Mouse (Mus musculus) retina, postnatal 7 days (tissue): Measurements from ENCODE around the gene Bmper.

Experiments used
- DNase-seq: peaks from one replicate; pipeline ENCODE4 v3.0.0-alpha.2; 2012; ENCODE audit warnings: low read depth, low spot score

Bmper gene

GRCm38 (mm10) chr9:23364047-23364446, 141.2 kb downstream of the Bmper start:
- DNase-seq, result no peak

- DNase-seq, result no peak
Measured at GRCm38 (mm10) chr9:23368124-23368523, 145.2 kb downstream of the Bmper start.

- no peak for DNase-seq
Measured at GRCm38 (mm10) chr9:23374789-23375460, 152.0 kb downstream of the Bmper start.

- no peak for DNase-seq
Measured at GRCm38 (mm10) chr9:23377831-23378730, 155.2 kb downstream of the Bmper start.

GRCm38 (mm10) chr9:23378731-23379170, 155.9 kb downstream of the Bmper start:
- DNase-seq, result no peak

- DNase-seq, result no peak
Measured at GRCm38 (mm10) chr9:23380171-23380835, 157.4 kb downstream of the Bmper start.

- DNase-seq, result no peak
Measured at GRCm38 (mm10) chr9:23383291-23383690, 160.4 kb downstream of the Bmper start.

GRCm38 (mm10) chr9:23383837-23384236, 161.0 kb downstream of the Bmper start:
- DNase-seq, result no peak

GRCm38 (mm10) chr9:23384880-23385279, 162.0 kb downstream of the Bmper start:
- no peak for DNase-seq

GRCm38 (mm10) chr9:23386201-23386600, 163.3 kb downstream of the Bmper start:
- no peak for DNase-seq

- no peak for DNase-seq
Measured at GRCm38 (mm10) chr9:23390118-23390517, 167.2 kb downstream of the Bmper start.

GRCm38 (mm10) chr9:23394652-23395317, 171.9 kb downstream of the Bmper start:
- no peak for DNase-seq

- DNase-seq, result no peak
Measured at GRCm38 (mm10) chr9:23396186-23396585, 173.3 kb downstream of the Bmper start.

- no peak for DNase-seq
Measured at GRCm38 (mm10) chr9:23397876-23398275, 175.0 kb downstream of the Bmper start.

GRCm38 (mm10) chr9:23399638-23400284, 176.9 kb downstream of the Bmper start:
- no peak for DNase-seq

GRCm38 (mm10) chr9:23407416-23407815, 184.5 kb downstream of the Bmper start:
- DNase-seq, result no peak

GRCm38 (mm10) chr9:23407935-23408781, 185.3 kb downstream of the Bmper start:
- DNase-seq, result no peak

GRCm38 (mm10) chr9:23410567-23410966, 187.7 kb downstream of the Bmper start:
- DNase-seq, result no peak

GRCm38 (mm10) chr9:23412956-23413355, 190.1 kb downstream of the Bmper start:
- DNase-seq, result no peak

- DNase-seq, result no peak
Measured at GRCm38 (mm10) chr9:23419107-23419506, 196.2 kb downstream of the Bmper start.
